Mouse (Mus musculus): Measurements from ENCODE around the gene Stx17. TPM values are rescaled to one million over a fixed set of nuclear protein-coding genes. Genes with fewer than 3 reads are reported as not detected.

Stx17 gene
- total and polyA plus RNA-seq, 3 experiments: 7.2 to 10.0 (median 8.0) TPM

DNA sequence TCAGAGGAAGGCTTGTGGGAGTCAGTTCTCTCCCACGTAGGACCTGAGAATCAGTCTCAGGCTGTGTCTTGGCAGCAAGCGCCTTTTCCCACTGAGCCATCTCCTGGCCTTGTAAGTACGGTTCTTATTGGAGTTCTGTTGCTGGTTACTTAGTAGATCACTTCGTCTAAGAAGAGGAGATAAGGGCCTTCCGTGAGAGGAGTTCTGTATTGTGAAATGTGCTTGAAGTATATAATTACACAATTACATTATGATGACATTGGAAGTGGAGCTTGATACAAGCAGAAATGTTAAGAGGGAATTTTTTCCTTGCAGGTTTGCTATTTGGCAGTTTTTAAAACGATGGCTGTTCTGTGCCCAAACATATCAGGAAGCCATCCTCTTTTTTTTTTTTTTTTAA is 5.6 kb downstream of the Stx17 start:
- H3K4me2 ChIP-seq (ENCODE audit: insufficient read depth, low read depth, poor library complexity, severe bottlenecking): no peak overlapping the region
- no peak for TF ChIP-seq PAX5 (IDR thresholded peaks at IDR 0.05; ENCODE audit: low read length)
- no peak for TF ChIP-seq HCFC1 (IDR thresholded peaks at IDR 0.05; ENCODE audit: low read depth, low read length)
- no peak for TF ChIP-seq MXI1 (IDR thresholded peaks at IDR 0.05; ENCODE audit: low read depth, low read length)
- no peak for TF ChIP-seq ZMIZ1 (IDR thresholded peaks at IDR 0.05; ENCODE audit: low read depth, low read length)
- no peak for TF ChIP-seq NELFE (IDR thresholded peaks at IDR 0.05; ENCODE audit: low read depth, low read length)
- no peak for TF ChIP-seq IRF4 (IDR thresholded peaks at IDR 0.05; ENCODE audit: low read depth, low read length)
- TF ChIP-seq SMC3 (IDR thresholded peaks at IDR 0.05; ENCODE audit: low read depth, low read length): no peak
- no peak for TF ChIP-seq MAFK (IDR thresholded peaks at IDR 0.05; ENCODE audit: insufficient replicate concordance, low read length)
- no peak for TF ChIP-seq ZKSCAN1 (IDR thresholded peaks at IDR 0.05; ENCODE audit: borderline replicate concordance, low read depth, low read length)
- TF ChIP-seq ELF1 (IDR thresholded peaks at IDR 0.05; ENCODE audit: low read depth, low read length): no peak
- TF ChIP-seq GABPA (IDR thresholded peaks at IDR 0.05; ENCODE audit: insufficient replicate concordance, low read depth, low read length): no peak
- H3K27ac ChIP-seq (ENCODE audit: insufficient read depth, low read depth): no peak overlapping the region
- in situ Hi-C loops (cut with MboI; ENCODE audit: low pct_ligation_motif_present, low pct_unique_long_range_greater_than_20kb, low sequenced_read_pairs): no loop called here
- no peaks in the 10 kb centered on the region for H3K27me3 ChIP-seq (replicated peaks)
- H3K79me2 ChIP-seq (replicated peaks; ENCODE audit: control insufficient read depth, extremely low read depth, insufficient read depth, poor library complexity, severe bottlenecking): no peaks in the 10 kb centered on the region
- no peaks in the 10 kb centered on the region for H3K9me3 ChIP-seq (replicated peaks; ENCODE audit: low read length)
- H3K4me3 ChIP-seq (replicated peaks in 1 of 3; ENCODE audit: low read depth in 2 of 3, low read length in 2 of 3, poor library complexity in 1 of 3): no peak overlapping the region
- dilution Hi-C loops (cut with MboI; ENCODE audit: extremely low pct_ligation_motif_present, extremely low pct_unique_long_range_greater_than_20kb, low sequenced_read_pairs): no loop called here
- DNase-seq (ENCODE audit: extremely low read depth): no peak
- H3K9ac ChIP-seq (ENCODE audit: insufficient read depth, low read depth): no peak overlapping the region
- H3K36me3 ChIP-seq (replicated peaks in 1 of 2; ENCODE audit: control insufficient read depth in 1 of 2, insufficient read depth in 1 of 2, low read length in 1 of 2): peaks cover 10 to 36% of the 10 kb centered on the region in 2 experiments
- H3K4me1 ChIP-seq (ENCODE audit: control insufficient read depth in 1 of 2, insufficient read depth in 2 of 2): peaks cover 0 to 9% of the 10 kb centered on the region in 2 experiments; a peak in 1 of 4 replicates

DNA sequence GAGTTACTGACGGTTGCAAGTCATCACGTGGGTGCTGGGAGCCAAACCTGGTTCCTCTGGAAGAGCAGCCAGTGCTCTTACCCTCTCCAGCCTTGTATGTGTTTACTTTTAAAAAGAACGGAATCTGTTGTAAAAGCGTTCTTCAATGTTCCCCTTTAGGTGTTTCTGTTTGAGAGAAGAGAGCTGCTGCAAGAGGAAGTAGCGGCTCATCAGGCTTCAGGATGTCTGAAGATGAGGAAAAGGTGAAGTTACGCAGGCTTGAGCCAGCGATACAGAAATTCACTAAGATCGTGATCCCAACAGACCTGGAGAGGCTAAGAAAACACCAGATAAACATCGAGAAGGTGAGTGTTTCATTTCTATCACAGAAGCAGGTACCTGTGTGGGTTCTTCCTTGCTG is 6.9 kb downstream of the Stx17 start:
- Histone ChIP-seq H3K9ac (ENCODE audit: insufficient read depth, low read depth) (no peak overlapping the region), H3K27ac (ENCODE audit: insufficient read depth, low read depth) (no peak overlapping the region), H3K79me2 (replicated peaks; ENCODE audit: control insufficient read depth, extremely low read depth, insufficient read depth, poor library complexity, severe bottlenecking) (no peaks in the 10 kb centered on the region), H3K27me3 (replicated peaks) (no peaks in the 10 kb centered on the region), H3K4me1 (ENCODE audit: control insufficient read depth in 1 of 2, insufficient read depth in 2 of 2) (no peaks in the 10 kb centered on the region; a peak in 1 of 4 replicates), H3K36me3 (replicated peaks in 1 of 2; ENCODE audit: control insufficient read depth in 1 of 2, insufficient read depth in 1 of 2, low read length in 1 of 2) (peaks cover 13 to 44% of the 10 kb centered on the region in 2 experiments), H3K4me2 (ENCODE audit: insufficient read depth, low read depth, poor library complexity, severe bottlenecking) (no peak overlapping the region), H3K9me3 (replicated peaks; ENCODE audit: low read length) (no peaks in the 10 kb centered on the region), H3K4me3 (replicated peaks in 1 of 3; ENCODE audit: low read depth in 2 of 3, low read length in 2 of 3, poor library complexity in 1 of 3) (no peak overlapping the region)
- DNase-seq (ENCODE audit: extremely low read depth): no peak
- dilution Hi-C loops (cut with MboI; ENCODE audit: extremely low pct_ligation_motif_present, extremely low pct_unique_long_range_greater_than_20kb, low sequenced_read_pairs): no loop called here
- TF ChIP-seq MEF2A (IDR thresholded peaks at IDR 0.05; ENCODE audit: borderline replicate concordance, low read depth, low read length) (no peak), ZKSCAN1 (IDR thresholded peaks at IDR 0.05; ENCODE audit: borderline replicate concordance, low read depth, low read length) (no peak), MAFK (IDR thresholded peaks at IDR 0.05; ENCODE audit: insufficient replicate concordance, low read length) (no peak), ELF1 (IDR thresholded peaks at IDR 0.05; ENCODE audit: low read depth, low read length) (no peak), ZC3H11A (IDR thresholded peaks at IDR 0.05; ENCODE audit: low read depth, low read length) (no peak), KAT2A (IDR thresholded peaks at IDR 0.05; ENCODE audit: insufficient replicate concordance, low read length) (no peak), JUND (conservative IDR thresholded peaks at IDR 0.05; ENCODE audit: low read depth, low read length) (no peak), BHLHE40 (IDR thresholded peaks at IDR 0.05; ENCODE audit: low read depth, low read length) (no peak), HCFC1 (IDR thresholded peaks at IDR 0.05; ENCODE audit: low read depth, low read length) (no peak), ZMIZ1 (IDR thresholded peaks at IDR 0.05; ENCODE audit: low read depth, low read length) (no peak), CTCF (conservative IDR thresholded peaks at IDR 0.05 in 1 of 2, IDR thresholded peaks at IDR 0.05 in 1 of 2; ENCODE audit: low read depth in 2 of 2, low read length in 2 of 2) (no peak), EP300 (IDR thresholded peaks at IDR 0.05; ENCODE audit: low read length) (no peak), MAX (IDR thresholded peaks at IDR 0.05; ENCODE audit: low read length) (no peak), USF2 (conservative IDR thresholded peaks at IDR 0.05; ENCODE audit: low read depth, low read length) (no peak), GABPA (IDR thresholded peaks at IDR 0.05; ENCODE audit: insufficient replicate concordance, low read depth, low read length) (no peak), USF1 (IDR thresholded peaks at IDR 0.05; ENCODE audit: low read depth, low read length) (no peak)
- in situ Hi-C loops (cut with MboI; ENCODE audit: low pct_ligation_motif_present, low pct_unique_long_range_greater_than_20kb, low sequenced_read_pairs): no loop called here

Data from CH12.LX (cell line).